Mouse (Mus musculus): ENCODE measurements around the gene Tank.

The Tank gene

DNA sequence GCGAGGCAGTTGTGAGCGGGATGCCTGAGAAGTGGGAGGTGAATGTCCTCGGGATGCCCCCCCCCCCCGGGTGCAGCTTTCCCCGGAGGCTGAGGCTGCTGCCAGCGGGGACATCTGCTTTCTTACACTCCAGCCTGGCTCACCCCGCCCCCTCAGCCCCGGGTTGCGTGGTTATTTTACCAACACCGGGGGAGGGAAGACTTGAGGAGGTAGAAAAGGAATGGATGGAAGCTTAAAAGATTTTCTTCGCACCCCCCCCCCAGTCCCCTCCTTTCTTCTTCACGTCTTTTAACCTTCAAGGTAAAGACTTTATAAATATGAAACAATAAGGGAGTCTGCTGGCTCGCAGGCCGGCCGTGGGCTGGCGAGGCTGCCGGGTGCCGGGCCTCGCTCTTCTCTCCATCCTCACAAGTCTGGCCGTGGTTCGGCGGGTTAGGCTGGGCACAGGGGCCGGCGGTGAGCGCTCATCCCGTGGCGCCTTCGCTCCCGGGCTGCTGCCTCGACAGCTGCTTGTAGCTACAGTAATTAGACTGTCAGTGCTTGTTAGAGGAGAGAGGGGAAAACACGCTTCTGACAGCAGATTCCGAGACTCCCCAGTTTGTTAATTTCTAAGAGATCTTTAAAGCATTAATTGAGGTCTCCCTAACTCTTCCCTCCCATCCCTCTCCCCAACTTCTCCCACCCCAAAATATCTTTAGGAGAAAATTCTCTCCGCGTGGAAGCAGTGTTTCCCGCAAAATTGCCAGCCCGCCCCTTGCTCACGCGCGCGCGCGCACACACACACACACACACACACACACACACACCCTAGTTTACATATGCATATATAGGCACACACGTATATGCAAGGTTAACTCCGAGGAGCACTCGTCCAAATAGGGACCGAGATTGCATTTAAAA lies 77.2 kb downstream of the Tank start:
- DNase-seq (ENCODE audit: low read depth, low spot score) = peak; percentile 25

DNA sequence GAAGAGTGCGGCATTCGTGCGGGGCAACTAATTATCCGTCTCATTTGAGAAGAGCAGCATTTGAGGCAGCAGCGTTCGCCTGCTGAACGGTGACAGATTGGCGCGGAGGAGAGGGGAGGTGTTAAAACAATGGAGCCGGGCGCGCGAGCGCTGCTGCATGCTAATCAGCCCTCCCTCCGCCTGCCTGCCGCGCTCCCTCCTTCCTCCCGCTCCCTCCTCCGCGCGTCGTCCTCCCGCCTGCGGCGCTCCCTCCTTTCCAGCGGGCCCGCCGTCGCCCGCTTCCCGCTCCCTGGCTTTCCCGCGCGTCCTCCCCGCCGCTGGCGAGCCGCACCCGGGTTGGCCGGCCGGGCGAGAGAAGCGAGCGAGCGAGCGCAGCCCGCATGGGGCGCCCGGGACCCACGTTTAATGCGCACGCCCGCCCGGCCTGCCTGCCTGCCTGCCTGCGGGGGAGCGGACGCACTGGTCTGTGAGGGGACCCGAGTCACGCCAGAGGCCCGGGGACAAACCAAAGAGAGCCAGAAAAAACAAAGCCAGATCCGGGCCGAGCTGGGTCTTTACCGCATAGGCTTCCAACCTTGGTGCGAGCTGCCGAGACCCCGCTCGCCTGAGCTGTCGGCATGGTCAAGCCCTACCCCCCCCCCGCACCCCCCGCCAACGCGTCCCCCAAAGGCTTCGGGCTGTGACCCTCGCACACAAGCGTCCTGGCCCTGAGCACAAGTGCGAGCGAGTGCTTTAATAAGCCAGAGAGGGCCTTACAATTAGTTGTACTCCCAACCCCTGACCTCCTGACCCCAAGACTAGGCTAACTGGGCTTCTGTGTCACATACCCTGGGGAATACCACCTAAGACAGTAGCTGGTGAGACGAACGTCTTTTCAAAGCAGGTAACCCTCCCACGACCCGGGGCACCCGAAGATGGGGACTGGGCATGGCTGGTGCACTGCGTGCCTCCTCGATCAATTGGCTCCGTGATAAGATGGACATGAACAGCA lies 78.3 kb downstream of the Tank start:
- peak; percentile 64 for DNase-seq (ENCODE audit: low read depth, low spot score)

DNA sequence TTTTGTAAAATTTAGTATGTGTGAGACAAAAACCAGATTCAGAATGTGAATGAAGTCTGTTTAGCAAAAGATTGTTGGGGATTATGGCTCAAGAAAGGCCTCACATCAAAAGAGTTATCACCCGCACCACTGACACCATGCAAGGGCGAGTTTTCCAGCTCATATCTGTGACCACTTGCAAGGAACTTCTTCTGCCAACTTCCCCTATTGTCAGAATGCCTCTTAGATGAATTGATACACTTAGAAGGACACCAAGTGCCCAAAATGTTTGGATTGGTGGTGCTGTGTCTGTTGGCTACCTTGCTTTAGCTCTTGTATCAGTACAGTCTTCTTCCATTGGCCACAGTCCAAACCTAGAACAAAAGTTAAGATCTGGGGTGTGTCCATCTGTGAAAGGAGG lies 80.9 kb downstream of the Tank start:
- DNase-seq (ENCODE audit: low read depth, low spot score) = no peak

- DNase-seq (ENCODE audit: low read depth, low spot score) = no peak
These were observed 84.4 kb downstream of the Tank start for GRCm38 (mm10) chr2:61662833-61663232.

DNA sequence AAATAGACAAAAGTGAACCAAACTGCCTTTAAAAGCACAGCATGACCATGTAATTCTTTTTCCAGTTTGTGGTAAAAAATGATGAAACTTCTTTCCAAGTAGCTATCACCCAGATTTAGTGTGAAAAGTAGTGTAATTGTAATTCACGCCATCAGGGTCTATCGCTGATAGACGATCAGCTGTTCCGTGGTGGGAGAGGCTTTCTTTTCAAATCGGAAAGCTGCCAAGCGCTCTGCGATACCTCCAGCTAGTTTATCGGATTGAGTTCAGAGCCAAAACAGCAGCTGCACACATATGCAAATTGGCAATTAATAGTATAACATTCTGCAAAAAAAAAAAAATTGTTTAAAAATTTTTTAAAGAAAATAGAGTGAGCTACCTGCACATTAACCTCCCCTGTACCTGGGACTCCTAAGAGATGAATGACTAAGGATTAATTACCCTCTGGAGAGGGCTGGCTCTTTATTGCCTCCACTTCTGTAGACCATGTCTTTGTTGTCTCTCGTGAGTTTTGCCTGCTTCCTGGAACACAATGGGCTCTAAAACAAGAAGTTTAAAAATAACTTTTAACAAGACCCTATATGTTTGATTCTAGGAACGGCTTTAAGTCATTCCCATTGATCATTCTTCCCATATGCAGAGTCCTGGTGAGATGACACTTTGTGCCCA lies 85.3 kb downstream of the Tank start:
- DNase-seq (ENCODE audit: low read depth, low spot score) = no peak

DNA sequence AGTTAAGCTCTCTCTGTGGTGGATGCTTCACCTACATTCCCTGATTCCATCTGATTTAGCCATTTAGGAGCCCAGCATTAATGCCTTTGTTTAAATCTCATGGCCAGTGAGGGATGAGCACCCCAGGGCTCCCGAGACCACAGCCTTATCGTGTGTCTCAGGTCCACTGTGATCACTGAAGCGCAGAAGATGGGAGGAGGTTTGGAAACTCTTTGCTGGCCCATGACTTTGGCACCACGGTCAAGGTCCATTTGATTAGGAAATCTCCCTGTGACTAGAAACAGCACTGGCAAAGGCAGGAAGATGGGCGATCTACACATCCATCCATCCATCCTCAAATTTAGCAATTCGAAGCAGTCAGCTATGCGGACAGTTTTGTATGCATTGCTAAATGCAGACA lies 89.0 kb downstream of the Tank start:
- no peak for DNase-seq (ENCODE audit: low read depth, low spot score)

DNA sequence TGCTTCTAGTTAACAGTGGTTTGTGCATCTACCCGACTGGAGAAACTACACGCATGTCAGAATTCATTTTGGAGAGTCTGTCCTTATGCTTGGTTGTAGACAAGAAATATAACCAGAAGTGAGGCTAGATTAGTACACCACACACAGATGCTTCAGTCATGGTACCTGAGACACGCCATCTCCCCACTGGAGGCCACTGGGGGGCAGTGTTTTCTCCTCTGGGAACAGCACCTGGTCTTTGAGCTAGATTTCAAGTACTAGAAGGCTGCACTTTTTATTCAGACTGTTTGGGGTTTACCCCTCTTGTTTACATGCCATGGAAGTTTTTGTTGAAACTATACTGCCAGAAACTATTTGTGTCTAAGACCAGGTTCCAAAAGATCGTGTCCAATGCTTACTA lies 89.9 kb downstream of the Tank start:
- DNase-seq (ENCODE audit: low read depth, low spot score) = peak; percentile 61

GRCm38 (mm10) chr2:61674555-61674954 lies 96.2 kb downstream of the Tank start:
- peak; percentile 52 for DNase-seq (ENCODE audit: low read depth, low spot score)

DNA sequence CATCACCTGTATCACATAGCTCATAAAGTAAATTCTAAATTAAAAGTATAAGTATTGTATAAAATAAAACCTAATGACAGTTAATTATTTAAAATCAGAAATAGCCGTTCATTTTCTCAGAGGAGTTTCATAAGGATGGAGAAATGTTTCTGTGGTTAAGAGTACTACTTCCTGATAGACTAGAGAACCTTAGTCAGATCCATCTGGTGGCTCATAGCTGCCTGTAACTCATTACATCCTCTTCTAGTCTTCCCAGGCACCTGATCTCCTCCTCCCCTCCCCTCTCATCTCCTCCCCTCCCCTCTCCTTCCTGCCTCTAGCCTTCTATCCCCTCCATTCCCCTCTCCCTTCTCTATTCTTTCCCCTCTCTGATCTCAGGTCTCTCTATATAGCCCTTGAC lies 103.2 kb downstream of the Tank start:
- no peak for DNase-seq (ENCODE audit: low read depth, low spot score)

DNA sequence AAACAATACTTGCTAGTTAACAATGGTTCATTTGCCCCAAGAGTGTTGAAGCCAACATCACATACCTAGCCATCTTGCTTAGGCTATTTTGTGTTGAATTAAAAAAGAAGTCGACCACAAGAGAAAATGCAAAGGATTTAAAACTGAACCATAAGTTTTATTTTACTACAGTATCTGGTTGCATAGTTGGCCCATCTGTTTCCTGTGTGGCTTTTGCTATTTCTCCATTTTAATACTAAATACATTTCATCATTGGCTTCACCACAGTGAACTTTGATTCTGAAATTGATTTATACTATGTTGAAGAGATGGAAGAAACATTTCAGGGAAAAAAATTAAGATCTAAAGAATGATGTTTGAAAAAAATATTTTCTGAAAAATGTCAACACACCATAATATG lies 108.1 kb downstream of the Tank start:
- no peak for DNase-seq (ENCODE audit: low read depth, low spot score)

DNA sequence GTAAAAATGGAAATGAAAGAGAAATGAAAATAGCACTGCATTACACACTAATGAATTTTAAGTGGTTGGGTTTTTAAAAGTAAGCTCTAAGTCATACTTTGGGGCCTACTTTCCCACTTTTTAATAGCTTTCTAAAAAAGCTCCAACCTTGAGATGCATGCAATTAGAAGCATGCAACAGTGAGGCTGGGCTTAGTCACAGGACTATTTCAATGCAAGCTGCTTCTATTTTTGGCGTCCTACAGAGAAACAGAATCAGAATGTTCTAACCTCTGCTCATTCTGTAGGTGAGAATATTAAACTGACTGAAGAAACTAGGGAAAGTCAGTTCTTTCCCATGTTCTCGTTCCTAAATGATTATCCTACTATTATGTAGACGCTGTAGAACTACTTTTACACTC lies 110.7 kb downstream of the Tank start:
- DNase-seq (ENCODE audit: low read depth, low spot score) = no peak

Data from R1 (cell line).